Mouse (Mus musculus) adrenal gland, postnatal 4 days (tissue): Measurements from ENCODE around the gene Soat1. TPM values are rescaled to one million over a fixed set of nuclear protein-coding genes. Genes with fewer than 3 reads are reported as not detected.
A peak's percentile ranks its signal among the peaks of the same experiment; 100 is the strongest.
"Not testable (repeated sequence)": the region's sequence is repeated elsewhere in the genome, so short reads cannot be mapped to it uniquely, and the experiment has no call there.

Experiments
- DNase-seq, 2 experiments: peaks; one replicate each; pipeline ENCODE4 v3.0.0; 2021 to 2022; ENCODE audit warnings: low spot score in 2 of 2, mixed read lengths in 2 of 2
- long read RNA-seq, 2 experiments: library from polyadenylated mRNA; stranded (forward); transcript quantifications; one replicate each; pipeline ENCODE4 v2.0.0; 2021
- total RNA-seq, 2 experiments: library from RNA; stranded (reverse); gene quantifications; 2 replicates each; pipeline ENCODE4 v1.2.3; 2021

Gene Soat1
- 100 to 1,000 TPM; 532 to 566 TPM for total RNA-seq
- long read RNA-seq, experiment 1, full-length matches to known transcripts, result 88 of 105 reads
- long read RNA-seq, experiment 1, partial matches to known transcripts, result 4 of 105 reads
- long read RNA-seq, experiment 1, other reads (novel, unspliced or antisense), result 13 of 105 reads
- long read RNA-seq, experiment 2, full-length matches to known transcripts, result 167 of 201 reads
- long read RNA-seq, experiment 2, partial matches to known transcripts, result 10 of 201 reads
- long read RNA-seq, experiment 2, other reads (novel, unspliced or antisense), result 24 of 201 reads

DNA sequence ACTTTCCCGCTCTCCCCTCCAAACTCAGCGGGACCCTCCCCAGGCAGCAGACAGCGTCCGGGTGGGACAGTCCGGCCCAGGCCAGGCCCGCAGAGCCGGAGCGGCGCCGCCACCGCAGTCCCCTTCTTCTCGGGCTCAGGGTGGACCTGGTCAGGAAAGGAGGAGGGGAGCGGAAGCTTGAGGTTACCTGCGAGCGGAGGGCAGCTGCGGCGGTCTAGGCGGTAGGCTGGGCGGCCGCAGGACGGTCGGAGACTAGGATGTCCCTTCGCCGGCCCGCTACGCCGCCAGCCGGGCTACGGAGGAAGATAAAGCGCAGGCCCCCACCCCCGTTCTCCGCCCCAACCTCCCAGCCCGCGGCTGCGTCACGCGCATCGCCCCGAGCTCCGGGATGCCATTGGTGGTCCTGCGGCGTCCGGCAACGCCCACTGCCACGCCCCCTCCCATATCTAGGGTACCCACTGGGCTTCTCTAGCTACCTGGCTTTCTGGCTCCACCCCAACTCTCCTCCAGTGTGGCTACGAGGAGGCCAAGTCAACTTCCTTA lies at the start of gene Soat1:
Gene Soat1, minus strand, starts transcription at position 371 of the 543 bp plus-strand sequence.
- DNase-seq, result peak; percentile 84 to 86

DNA sequence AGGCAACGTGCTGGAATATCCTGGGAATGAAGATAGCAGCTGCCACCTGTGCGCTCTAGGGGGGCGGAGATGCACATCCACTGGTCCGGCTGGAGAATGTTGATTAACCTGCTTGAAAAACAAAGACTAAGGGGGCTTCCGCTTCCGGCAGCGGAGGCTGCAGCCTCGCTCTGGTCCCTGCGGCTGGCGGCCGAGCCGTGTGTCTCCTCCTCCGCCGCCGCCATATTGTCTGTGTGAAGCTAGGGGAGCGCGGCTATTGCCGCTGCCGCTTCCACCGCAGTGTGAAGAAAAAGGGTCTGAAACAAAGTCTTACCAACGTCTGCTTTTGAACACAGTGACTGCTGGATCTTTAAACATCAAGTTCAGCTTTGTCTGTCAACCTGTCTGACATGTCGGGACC lies 49.7 kb upstream of the Soat1 start, which contains the start of gene Gm10031:
Gene Gm10031, plus strand, starts transcription at position 171 of the 400 bp plus-strand sequence.
- DNase-seq, result not testable (repeated sequence)

DNA sequence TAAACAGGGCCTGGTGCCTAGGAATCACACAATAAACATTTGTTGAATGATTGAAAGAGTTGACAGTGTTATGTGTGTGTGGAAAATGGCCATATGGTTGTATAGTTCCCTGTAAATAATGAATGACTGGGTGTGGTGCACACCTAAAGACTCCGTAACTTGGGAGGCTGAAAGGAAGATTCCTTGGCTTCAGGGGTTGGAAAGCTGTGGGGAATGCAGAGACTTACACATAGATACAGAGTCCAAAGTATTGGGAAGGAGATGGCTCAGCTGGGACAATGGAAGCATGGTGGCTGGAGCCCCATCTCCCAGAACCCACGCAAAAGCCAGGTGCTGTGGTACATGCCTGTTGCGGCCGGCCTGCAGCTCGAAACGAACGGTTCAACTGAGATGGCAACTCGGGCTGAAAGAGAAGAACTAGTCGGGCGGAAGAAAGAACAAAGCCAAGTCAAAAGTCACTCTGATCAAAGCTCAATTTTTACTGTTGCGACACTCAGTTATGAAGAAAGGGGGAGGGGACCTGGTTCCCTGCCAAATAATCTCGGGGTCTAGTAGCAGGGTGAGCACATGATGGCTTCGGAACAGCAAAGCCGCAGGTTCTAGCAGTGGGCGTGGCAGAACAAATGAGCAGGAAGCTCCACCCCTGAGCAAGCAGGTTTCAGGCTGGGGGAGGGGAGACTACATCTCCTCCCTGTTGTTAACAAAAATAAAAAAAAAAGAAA lies 47.8 kb upstream of the Soat1 start:
- DNase-seq, result peak in 1 of 2 experiments; percentile 11

DNA sequence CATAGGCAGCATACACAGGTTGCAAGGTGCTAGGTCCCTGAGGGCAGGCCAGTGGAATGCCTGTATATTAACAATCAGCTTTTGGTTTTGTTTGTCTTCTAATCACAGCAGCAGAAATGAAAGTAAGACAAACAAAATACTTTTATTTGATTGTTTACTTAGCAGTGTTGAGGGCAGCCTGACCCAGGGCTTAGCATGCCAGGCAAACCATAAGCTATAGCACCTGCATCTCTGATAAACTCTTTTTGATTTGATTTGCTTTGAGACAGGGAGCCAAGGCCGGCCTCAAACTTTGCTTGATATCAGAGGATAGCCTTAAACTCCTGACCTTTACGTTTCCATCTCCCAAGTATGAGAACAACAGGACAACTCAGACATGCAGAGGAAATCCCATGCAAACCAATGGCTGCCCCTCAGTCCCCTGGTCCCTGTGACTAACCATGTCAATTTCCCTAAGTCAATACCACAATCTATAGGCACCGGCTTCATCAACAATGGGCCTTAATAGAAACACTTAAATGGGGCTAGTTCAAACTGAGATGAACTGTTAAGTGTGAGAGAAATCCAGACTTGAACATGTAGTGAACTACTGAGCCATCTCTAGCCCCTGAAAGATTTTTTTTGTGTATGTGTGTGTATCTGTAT lies 46.1 kb upstream of the Soat1 start:
- no peak for DNase-seq

GRCm38 (mm10) chr1:156507753-156508152 lies 33.6 kb upstream of the Soat1 start:
- no peak for DNase-seq

GRCm38 (mm10) chr1:156505901-156506300 lies 31.8 kb upstream of the Soat1 start:
- DNase-seq, result no peak

DNA sequence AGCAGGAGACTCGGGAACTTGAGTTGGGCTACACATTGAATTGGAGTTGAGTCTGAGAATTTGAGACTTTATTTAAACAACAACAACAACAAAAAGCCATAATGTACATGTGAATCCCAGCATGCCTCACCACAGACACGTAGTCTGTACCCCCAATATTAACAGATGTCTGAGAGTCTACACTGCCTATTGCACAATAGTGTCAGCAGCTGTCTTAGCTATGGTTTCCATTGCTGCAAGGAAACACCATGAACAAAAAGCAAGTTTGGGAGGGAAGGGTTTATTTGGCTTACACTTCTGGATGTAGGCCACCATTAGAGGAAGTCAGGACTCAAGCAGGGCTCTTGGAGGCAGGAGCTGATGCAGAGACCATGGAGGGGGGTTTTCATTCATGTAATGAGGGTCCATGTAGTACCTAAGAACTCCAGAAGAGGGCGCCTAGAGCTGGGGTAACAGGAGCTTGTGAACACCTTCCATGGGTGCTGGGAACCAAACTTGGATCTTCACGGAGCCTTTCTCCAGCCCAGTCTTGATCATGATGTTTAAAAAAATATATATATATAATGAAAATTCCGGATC lies 30.9 kb upstream of the Soat1 start:
- no peak for DNase-seq

GRCm38 (mm10) chr1:156496910-156497309 lies 22.8 kb upstream of the Soat1 start:
- DNase-seq, result no peak

DNA sequence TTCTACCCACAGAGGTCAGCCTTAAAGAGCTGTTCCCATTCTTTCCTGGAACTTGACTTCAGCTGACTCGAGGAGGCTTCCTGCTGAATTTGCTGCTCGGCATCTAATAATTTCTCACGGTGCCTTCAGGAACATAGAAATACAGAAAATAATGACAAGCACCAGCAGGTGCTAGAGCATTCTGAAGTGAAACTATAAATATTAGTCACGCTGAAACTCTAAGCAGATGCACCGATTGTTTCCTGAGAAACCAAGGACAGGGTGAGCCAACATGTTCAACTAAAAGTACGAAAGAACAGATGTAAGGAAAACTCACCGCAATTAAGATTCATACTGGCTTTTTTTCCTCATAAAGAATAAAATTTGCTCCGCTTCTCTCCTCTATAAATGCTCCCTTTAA lies 20.9 kb upstream of the Soat1 start:
- no peak for DNase-seq

DNA sequence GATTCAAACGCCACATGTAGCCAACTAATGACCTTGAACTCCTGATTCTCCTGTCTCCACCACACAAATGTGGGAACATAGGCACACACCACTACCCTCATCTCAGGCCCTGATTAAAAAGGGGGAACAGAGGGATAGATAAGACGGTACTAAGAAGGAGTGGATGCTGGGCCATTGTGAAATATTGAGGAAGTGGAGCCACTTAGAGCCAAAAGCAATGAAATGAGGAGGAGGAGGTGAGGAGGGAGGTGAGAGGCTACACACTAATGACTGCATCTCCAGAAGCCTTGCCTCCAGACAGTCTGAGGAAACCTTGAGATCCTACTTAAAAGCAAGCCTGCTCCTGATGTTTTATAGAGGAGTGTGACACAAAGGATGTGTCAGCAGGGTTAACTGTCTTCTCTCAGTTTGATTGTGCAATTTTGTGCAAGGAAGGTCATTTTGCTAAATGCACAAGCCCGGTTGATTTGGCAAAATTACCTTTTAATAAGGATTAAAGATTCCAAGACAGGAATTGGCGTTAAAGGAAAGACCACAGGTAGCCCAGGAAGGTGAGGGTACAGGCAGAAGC lies 17.2 kb upstream of the Soat1 start:
- DNase-seq, result no peak

GRCm38 (mm10) chr1:156488031-156488430 lies 13.9 kb upstream of the Soat1 start:
- DNase-seq, result no peak

DNA sequence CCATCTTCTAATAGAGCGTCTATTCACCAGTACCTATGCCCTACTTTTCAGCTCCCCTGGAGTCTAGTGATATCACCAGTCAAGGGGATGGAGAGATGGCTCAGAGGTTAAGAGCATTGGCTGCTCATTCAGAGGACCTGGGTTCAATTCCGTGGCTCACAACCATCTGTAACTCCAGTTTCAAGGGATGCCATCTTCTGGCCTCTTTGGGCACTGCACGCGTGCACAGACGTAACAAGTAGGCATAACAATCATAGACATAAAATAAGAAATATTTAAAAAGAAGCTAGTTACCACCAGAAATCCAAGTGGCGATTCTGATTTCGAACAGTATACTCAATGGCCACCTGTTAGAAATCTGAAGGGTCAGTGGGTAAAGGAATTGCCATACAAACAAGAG lies 13.4 kb upstream of the Soat1 start:
- DNase-seq, result no peak

- no peak for DNase-seq
Observed at GRCm38 (mm10) chr1:156481826-156482225, 7.7 kb upstream of the Soat1 start.

DNA sequence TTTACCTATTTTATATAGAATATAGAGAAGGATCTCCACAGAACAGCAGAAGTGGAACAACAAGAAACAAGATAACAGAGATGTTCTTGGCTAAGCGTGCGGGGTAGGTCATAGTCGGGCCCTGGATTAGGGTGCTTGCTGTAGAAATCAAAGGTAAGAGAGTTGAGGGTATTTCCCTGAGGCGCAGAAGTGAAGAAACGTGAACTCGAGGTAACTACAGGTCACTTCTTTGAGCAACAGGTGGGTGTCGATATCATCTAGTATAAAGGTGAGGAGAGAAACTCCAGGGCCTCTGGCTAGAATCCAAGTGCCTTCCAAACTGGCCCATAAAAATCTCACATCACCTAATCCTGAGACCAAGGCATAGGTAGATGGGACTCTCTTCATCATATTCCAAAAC lies 2.4 kb upstream of the Soat1 start:
- no peak for DNase-seq

DNA sequence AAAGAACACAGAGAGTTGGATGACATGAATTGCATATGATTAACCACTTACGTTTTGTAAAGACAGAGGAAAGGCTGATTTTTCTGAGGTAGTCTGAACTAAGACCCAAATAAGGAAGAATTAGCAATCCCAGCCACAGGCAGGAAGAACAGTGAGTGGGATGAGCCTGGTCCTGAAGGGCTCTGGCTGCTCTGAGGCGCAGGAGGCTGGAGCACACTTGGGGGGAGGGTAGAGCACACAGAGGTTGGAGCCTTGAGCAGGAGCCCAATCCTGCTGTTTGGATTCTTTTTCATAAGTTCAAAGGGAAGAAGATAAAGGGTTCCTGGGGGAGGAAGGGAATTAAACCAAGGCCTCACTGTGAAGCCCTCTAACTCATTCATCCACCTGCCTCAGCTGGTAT lies 1.9 kb upstream of the Soat1 start:
- DNase-seq, result no peak

GRCm38 (mm10) chr1:156474854-156475253 lies 723 bp upstream of the Soat1 start:
- no peak for DNase-seq

DNA sequence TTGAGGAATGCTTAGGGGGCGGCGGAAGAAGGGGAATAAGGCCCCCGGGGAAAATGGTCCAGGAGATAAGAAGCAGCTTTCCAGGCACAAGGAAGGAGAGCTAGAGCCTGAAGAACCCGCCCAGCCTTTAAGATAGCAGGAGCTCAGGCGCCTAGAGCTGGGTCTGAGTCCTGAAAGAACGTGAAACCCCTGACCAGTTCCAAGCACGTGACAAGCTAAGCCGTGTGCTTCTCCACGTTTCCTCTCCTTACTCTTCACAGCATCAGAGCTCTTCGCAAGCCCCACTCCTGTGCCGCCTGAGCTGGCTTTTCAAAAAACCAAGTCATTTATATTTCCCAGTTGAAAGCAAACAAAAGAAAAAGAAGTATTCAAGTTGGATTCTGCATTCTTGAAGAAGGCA lies 1.1 kb downstream of the Soat1 start:
- DNase-seq, result no peak

DNA sequence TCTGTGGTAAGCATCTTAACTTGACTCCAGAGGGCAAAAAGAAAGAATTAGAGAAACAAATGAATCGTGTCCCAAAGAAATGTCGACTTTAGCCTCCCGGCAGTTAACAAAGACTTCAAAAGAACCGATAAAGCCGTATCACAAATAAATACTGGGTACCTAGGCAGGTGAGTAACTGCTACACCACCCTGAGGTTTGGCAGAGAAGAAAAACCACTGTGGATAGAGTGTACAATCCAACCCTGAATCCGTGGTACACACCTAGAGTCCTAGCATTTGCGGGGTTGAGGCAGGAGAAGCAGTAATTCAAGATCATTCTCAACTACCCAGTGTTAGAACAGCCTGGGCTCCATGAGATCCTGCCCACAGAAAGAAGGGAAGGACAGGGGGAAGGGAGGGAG lies 2.2 kb downstream of the Soat1 start:
- DNase-seq, result no peak

DNA sequence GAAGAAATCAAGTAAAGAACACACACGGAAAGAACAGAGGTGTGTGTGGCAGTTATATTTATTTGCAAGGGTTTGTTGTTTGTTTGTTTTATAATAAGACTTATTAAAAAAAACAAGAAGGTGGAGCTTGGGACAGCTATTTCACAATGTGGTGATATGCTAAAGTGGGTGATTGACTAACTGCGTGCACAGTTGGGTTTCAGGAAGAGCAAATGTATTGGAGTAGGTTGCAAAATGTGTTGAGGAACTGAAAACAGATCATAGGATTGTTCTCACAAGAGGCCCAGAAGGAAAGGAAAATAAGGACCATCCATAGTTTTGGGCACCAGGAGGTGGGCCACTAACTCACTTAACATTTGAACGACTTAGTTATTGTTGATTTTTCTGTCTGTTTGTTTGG lies 3.1 kb downstream of the Soat1 start:
- no peak for DNase-seq

GRCm38 (mm10) chr1:156470557-156470956 lies 3.6 kb downstream of the Soat1 start:
- DNase-seq, result no peak

DNA sequence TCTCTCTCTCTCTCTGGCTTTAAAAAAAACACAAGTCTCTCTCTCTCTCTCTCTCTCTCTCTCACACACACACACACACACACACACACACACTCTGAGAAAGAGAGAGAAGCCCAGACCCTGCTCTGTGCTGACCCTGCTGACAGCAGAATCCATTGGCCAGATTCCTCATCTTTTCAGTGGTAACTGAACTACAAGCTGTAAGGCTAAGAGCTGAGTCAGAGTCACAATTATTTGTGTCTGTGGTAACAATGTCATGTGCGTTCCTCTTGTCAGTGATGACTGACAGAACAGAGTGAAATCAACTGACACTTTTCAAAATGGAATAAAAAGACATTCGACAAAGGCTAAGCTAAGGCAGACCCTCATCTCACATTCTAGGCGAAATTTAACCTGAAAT lies 5.6 kb downstream of the Soat1 start:
- DNase-seq, result no peak
